Mouse (Mus musculus): ENCODE data around the gene Lekr1. TPM values are rescaled to one million over a fixed set of nuclear protein-coding genes. Genes with fewer than 3 reads are reported as not detected.

The Lekr1 gene
- total and polyA plus RNA-seq, 2 experiments from 2014 or later, result 2.2 to 4.1 TPM

DNA sequence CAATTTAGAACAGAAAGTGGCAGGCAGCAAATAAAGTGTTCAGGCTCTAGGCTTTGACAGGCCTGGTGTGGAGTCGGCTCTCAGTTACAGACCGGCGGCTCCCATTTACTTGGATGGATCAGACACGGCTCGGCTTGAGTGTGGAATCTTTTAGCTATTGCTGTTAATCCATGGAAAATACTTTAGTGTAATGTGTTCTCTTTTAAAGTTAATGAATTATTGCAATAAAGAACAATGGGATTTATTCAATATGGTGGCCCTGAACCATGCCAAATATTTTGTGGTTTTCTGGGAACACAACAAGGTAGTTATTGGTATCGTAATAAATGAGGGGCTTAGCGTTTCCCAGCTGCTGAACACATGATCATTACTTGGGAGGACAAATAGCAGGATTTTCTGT is 28.7 kb upstream of the Lekr1 start:
- TF ChIP-seq CTCF (IDR thresholded peaks at IDR 0.05), result no peak
- no peak for ATAC-seq (ENCODE audit: low FRiP score)
- Histone ChIP-seq H3K9me3 (ENCODE audit: low read length) (no peaks in the 10 kb centered on the region), H3K4me1 (ENCODE audit: insufficient read depth, low read length) (no peaks in the 10 kb centered on the region), H3K27ac (ENCODE audit: low read depth, low read length) (no peak overlapping the region), H3K36me3 (ENCODE audit: insufficient read depth, low read length) (no peaks in the 10 kb centered on the region), H3K4me3 (ENCODE audit: low read depth, low read length) (no peak overlapping the region), H3K9ac (replicated peaks; ENCODE audit: low read length, poor library complexity, severe bottlenecking) (no peak overlapping the region), H3K4me2 (ENCODE audit: low read depth, low read length, poor library complexity, severe bottlenecking) (no peak overlapping the region), H3K27me3 (ENCODE audit: insufficient read depth, low read length) (no peaks in the 10 kb centered on the region)
- DNase-seq (ENCODE audit: low spot score), result no peak
- 43% methylated on average over 7 of the region's 7 CpGs for WGBS

- Histone ChIP-seq H3K9ac (replicated peaks; ENCODE audit: low read length, poor library complexity, severe bottlenecking) (no peak overlapping the region), H3K27me3 (ENCODE audit: insufficient read depth, low read length) (no peaks in the 10 kb centered on the region), H3K4me3 (ENCODE audit: low read depth, low read length) (no peak overlapping the region), H3K36me3 (ENCODE audit: insufficient read depth, low read length) (no peaks in the 10 kb centered on the region), H3K9me3 (ENCODE audit: low read length) (no peaks in the 10 kb centered on the region), H3K27ac (ENCODE audit: low read depth, low read length) (no peak overlapping the region), H3K4me2 (ENCODE audit: low read depth, low read length, poor library complexity, severe bottlenecking) (no peak overlapping the region), H3K4me1 (ENCODE audit: insufficient read depth, low read length) (no peaks in the 10 kb centered on the region)
- no peak for TF ChIP-seq CTCF (IDR thresholded peaks at IDR 0.05)
- no peak for ATAC-seq (ENCODE audit: low FRiP score)
- 95% methylated on average over 11 of the region's 11 CpGs for whole genome bisulfite sequencing
- DNase-seq (ENCODE audit: low spot score), result no peak
Observed at GRCm38 (mm10) chr3:65638896-65639295, 27.1 kb upstream of the Lekr1 start.

GRCm38 (mm10) chr3:65639454-65640014 is 26.5 kb upstream of the Lekr1 start:
- H3K27me3 ChIP-seq (ENCODE audit: insufficient read depth, low read length), result no peaks in the 10 kb centered on the region
- H3K4me1 ChIP-seq (ENCODE audit: insufficient read depth, low read length), result no peaks in the 10 kb centered on the region
- H3K9ac ChIP-seq (replicated peaks; ENCODE audit: low read length, poor library complexity, severe bottlenecking), result no peak overlapping the region
- WGBS, result 84% methylated on average over 5 of the region's 5 CpGs
- ATAC-seq (ENCODE audit: low FRiP score), result no peak
- H3K4me3 ChIP-seq (ENCODE audit: low read depth, low read length), result no peak overlapping the region
- H3K27ac ChIP-seq (ENCODE audit: low read depth, low read length), result no peak overlapping the region
- TF ChIP-seq CTCF (IDR thresholded peaks at IDR 0.05), result no peak
- no peak for DNase-seq (ENCODE audit: low spot score)
- no peaks in the 10 kb centered on the region for H3K9me3 ChIP-seq (ENCODE audit: low read length)
- H3K36me3 ChIP-seq (ENCODE audit: insufficient read depth, low read length), result no peaks in the 10 kb centered on the region
- no peak overlapping the region for H3K4me2 ChIP-seq (ENCODE audit: low read depth, low read length, poor library complexity, severe bottlenecking)

DNA sequence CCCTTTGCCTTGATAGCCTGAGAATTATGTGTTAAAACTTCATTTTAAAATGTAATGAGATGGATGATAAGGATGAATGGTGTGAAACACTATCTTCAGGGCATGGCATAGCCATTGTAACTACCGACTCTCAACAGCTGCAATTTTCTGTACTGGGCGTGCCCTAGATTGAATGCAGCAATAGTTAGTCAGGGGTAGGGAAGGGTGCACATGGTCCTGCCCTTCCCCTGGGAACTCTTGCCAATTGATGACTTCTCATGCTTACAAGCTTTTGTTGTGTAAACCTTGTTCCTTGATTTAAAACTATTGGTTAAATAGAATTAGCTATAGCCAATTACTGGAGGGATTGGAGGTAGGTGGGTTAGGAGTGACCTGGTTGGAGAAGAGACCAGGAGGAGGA is 23.1 kb upstream of the Lekr1 start:
- Histone ChIP-seq H3K4me1 (ENCODE audit: insufficient read depth, low read length) (no peaks in the 10 kb centered on the region), H3K4me3 (ENCODE audit: low read depth, low read length) (no peak overlapping the region), H3K4me2 (ENCODE audit: low read depth, low read length, poor library complexity, severe bottlenecking) (no peak overlapping the region), H3K9me3 (ENCODE audit: low read length) (no peaks in the 10 kb centered on the region), H3K27me3 (ENCODE audit: insufficient read depth, low read length) (no peaks in the 10 kb centered on the region), H3K36me3 (ENCODE audit: insufficient read depth, low read length) (no peaks in the 10 kb centered on the region), H3K27ac (ENCODE audit: low read depth, low read length) (no peak overlapping the region), H3K9ac (replicated peaks; ENCODE audit: low read length, poor library complexity, severe bottlenecking) (no peak overlapping the region)
- DNase-seq (ENCODE audit: low spot score) (no peak), ATAC-seq (ENCODE audit: low FRiP score) (no peak)
- TF ChIP-seq CTCF (IDR thresholded peaks at IDR 0.05), result no peak
- 85% methylated on average over 2 of the region's 2 CpGs for WGBS

DNA sequence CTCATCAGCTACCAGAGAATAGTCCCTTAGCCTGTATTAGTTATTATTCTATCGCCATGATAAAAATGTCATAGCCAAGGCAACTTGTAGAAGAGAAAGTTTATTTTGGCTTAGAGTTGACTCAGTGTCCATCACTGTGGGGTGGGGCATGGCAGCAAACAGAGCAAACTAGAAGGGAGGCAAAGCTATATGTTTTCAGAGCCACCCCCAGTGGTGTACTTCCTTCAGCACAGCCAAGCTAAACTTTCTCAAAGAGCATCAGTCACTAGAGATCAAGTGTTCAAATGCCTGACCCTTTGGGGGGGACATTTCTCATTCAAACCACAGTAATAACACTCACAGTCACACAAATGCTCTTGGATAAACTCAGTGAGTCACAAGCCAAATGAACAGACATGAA is 22.4 kb upstream of the Lekr1 start:
- H3K27ac ChIP-seq (ENCODE audit: low read depth, low read length), result no peak overlapping the region
- no peak overlapping the region for H3K4me2 ChIP-seq (ENCODE audit: low read depth, low read length, poor library complexity, severe bottlenecking)
- TF ChIP-seq CTCF (IDR thresholded peaks at IDR 0.05), result no peak
- no peaks in the 10 kb centered on the region for H3K4me1 ChIP-seq (ENCODE audit: insufficient read depth, low read length)
- H3K27me3 ChIP-seq (ENCODE audit: insufficient read depth, low read length), result no peaks in the 10 kb centered on the region
- DNase-seq (ENCODE audit: low spot score) (no peak), ATAC-seq (ENCODE audit: low FRiP score) (no peak)
- no peaks in the 10 kb centered on the region for H3K36me3 ChIP-seq (ENCODE audit: insufficient read depth, low read length)
- no peak overlapping the region for H3K4me3 ChIP-seq (ENCODE audit: low read depth, low read length)
- H3K9ac ChIP-seq (replicated peaks; ENCODE audit: low read length, poor library complexity, severe bottlenecking), result no peak overlapping the region
- WGBS, result 78% methylated on average over 1 of the region's 1 CpGs
- H3K9me3 ChIP-seq (ENCODE audit: low read length), result no peaks in the 10 kb centered on the region

- H3K9me3 ChIP-seq (ENCODE audit: low read length), result no peaks in the 10 kb centered on the region
- DNase-seq (ENCODE audit: low spot score), result no peak
- no peaks in the 10 kb centered on the region for H3K4me1 ChIP-seq (ENCODE audit: insufficient read depth, low read length)
- 0 out of 2 replicates have a peak, but pooled peaks cover 3% of the 10 kb centered on the region for H3K27me3 ChIP-seq (ENCODE audit: insufficient read depth, low read length)
- ATAC-seq (ENCODE audit: low FRiP score), result no peak
- H3K4me3 ChIP-seq (ENCODE audit: low read depth, low read length), result no peak overlapping the region
- 76% methylated on average over 8 of the region's 8 CpGs for WGBS
- no peak overlapping the region for H3K27ac ChIP-seq (ENCODE audit: low read depth, low read length)
- no peaks in the 10 kb centered on the region for H3K36me3 ChIP-seq (ENCODE audit: insufficient read depth, low read length)
- TF ChIP-seq CTCF (IDR thresholded peaks at IDR 0.05), result no peak
- H3K9ac ChIP-seq (replicated peaks; ENCODE audit: low read length, poor library complexity, severe bottlenecking), result no peak overlapping the region
- no peak overlapping the region for H3K4me2 ChIP-seq (ENCODE audit: low read depth, low read length, poor library complexity, severe bottlenecking)
Observed at GRCm38 (mm10) chr3:65647592-65647991, 18.4 kb upstream of the Lekr1 start.
